Mouse (Mus musculus) midbrain, embryonic 11.5 days (tissue): ENCODE results near the gene Wwox. TPM values are rescaled to one million over a fixed set of nuclear protein-coding genes. Genes with fewer than 3 reads are reported as not detected.
A peak's percentile ranks its signal among the peaks of the same experiment; 100 is the strongest.

Experiments used
- ATAC-seq: fragments of 200-750 bp; cut with Nextera tagmentation; 2 replicates; pipeline ENCODE4 v1.8.0; 2017; ENCODE audit warnings: moderate TSS enrichment, moderate library complexity; ENCODE audit not compliant: low FRiP score
- DNase-seq: peaks from one replicate; pipeline ENCODE4 v3.0.0; 2015; ENCODE audit warnings: low spot score; ENCODE audit errors: missing footprints
- H3K27ac ChIP-seq: fragments of 300-500 bp; sonication (generic); 2 replicates; pipeline ENCODE4 v1.5.1; 2014; ENCODE audit warnings: low read depth, low read length
- H3K27me3 ChIP-seq: fragments of 300-500 bp; sonication (generic); 2 replicates; pipeline ENCODE4 v1.6.1; 2014; ENCODE audit warnings: mild to moderate bottlenecking, low read length, moderate library complexity, mixed read lengths; ENCODE audit not compliant: control insufficient read depth, insufficient read depth
- H3K36me3 ChIP-seq: fragments of 300-500 bp; sonication (generic); 2 replicates; pipeline ENCODE4 v1.6.1; 2014; ENCODE audit warnings: mild to moderate bottlenecking, low read length, moderate library complexity, mixed read lengths; ENCODE audit not compliant: control insufficient read depth, insufficient read depth
- H3K4me1 ChIP-seq: fragments of 300-500 bp; sonication (generic); 2 replicates; pipeline ENCODE4 v1.6.1; 2014; ENCODE audit warnings: low read length; ENCODE audit not compliant: control insufficient read depth, insufficient read depth
- H3K4me2 ChIP-seq: fragments of 300-500 bp; sonication (generic); 2 replicates; pipeline ENCODE4 v1.6.1; 2014; ENCODE audit warnings: mild to moderate bottlenecking, moderate library complexity
- H3K4me3 ChIP-seq: fragments of 300-500 bp; sonication (generic); 2 replicates; pipeline ENCODE4 v1.5.1; 2014; ENCODE audit warnings: low read depth, low read length
- H3K9ac ChIP-seq: fragments of 300-500 bp; sonication (generic); 2 replicates; pipeline ENCODE4 v1.6.1; 2014; ENCODE audit warnings: low read length
- H3K9me3 ChIP-seq: fragments of 300-500 bp; sonication (generic); 2 replicates; pipeline ENCODE4 v1.6.1; 2016; ENCODE audit warnings: low read length; ENCODE audit not compliant: control insufficient read depth
- WGBS: fragments of 180-500 bp; shearing (Covaris S2); extraction: QIAGEN DNeasy Blood & Tissue Kit; methylation state at CpG from one replicate; pipeline ENCODE4 v1.1.7; 2014; 5-methylcytosine and 5-hydroxymethylcytosine counted together
- polyA plus RNA-seq: library from polyadenylated mRNA; unstranded; fragments of >200 nt; fragmentation: Nextera tagmentation; extraction: Ambion mirVana; gene quantifications from 2 replicates; pipeline ENCODE4 v1.2.1, GENCODE M21; 2014

Gene Wwox
- polyA plus RNA-seq, 1 experiment from 2014 or later = 12.1 TPM

DNA sequence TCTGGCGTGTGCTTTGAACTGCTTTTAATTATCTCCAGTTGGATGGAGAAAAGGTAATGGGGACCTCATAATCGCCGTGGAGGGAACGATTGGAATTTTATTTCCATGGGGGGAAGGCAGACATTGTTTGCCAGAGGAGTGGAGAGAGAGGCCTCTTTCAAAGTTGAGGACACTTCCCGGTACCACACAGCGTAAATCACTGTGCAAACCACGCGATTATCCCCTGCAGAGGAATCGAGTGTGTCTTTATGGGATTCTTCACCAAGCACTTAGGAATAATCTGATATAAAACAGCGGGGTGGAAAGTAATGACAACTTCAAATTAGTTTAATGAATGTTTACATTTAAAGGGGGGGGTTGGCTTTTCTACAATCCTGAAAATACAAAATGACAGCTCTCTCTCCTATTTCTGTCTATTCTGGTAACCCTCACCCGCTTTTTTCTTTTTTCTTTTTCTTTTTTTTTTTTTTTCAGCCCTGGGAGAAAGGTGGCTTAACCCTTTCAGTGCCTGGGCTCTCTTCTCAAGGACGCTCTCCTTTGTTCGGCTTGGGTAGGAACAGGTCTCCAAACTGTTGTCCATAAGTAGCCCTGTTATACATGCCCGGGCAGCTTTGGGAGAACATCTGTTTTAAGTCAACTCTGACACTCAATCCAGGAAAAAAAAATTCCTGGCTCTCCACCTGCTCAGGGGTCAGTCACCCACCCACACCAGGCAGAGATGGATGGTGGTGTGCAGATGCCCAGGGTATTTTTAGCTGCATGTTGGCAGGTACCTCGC lies 769.1 kb downstream of the Wwox start:
- WGBS = 58% methylated on average over 15 of the region's 15 CpGs
- DNase-seq = peak; percentile 87
- H3K27ac ChIP-seq = no peak overlapping the region
- H3K4me3 ChIP-seq = no peak overlapping the region
- 0 out of 2 replicates have a peak, but pooled peaks cover 2% of the 10 kb centered on the region for H3K4me1 ChIP-seq
- no peaks in the 10 kb centered on the region for H3K27me3 ChIP-seq
- no peak for ATAC-seq
- no peaks in the 10 kb centered on the region for H3K9me3 ChIP-seq
- no peak overlapping the region for H3K4me2 ChIP-seq
- no peaks in the 10 kb centered on the region for H3K36me3 ChIP-seq
- H3K9ac ChIP-seq = no peak overlapping the region

DNA sequence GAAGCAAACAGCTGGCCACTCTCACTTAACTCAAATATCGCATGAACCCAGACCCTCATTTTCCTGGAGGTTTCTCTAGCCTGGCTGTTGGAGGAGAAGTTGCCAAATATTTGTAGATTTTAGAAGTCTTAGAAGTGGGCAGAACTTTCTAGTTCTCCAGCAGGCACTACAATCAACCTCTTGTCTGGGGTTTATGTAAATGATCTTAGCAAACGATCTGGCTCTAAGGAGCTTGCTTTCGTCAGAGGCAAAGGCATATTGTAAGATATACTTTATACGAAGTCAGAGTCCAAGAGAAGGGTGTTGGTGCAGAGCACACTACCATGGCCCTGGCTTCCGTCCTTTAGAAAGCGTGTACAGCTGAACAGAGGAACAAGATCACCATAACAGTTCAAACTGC lies 770.6 kb downstream of the Wwox start:
- 0 out of 2 replicates have a peak, but pooled peaks cover 4% of the 10 kb centered on the region for H3K4me1 ChIP-seq
- ATAC-seq = no peak
- H3K9ac ChIP-seq = no peak overlapping the region
- DNase-seq = no peak
- H3K4me2 ChIP-seq = no peak overlapping the region
- H3K4me3 ChIP-seq = no peak overlapping the region
- no peaks in the 10 kb centered on the region for H3K36me3 ChIP-seq
- 69% methylated on average over 6 of the region's 6 CpGs for WGBS
- no peaks in the 10 kb centered on the region for H3K9me3 ChIP-seq
- H3K27me3 ChIP-seq = no peaks in the 10 kb centered on the region
- no peak overlapping the region for H3K27ac ChIP-seq

DNA sequence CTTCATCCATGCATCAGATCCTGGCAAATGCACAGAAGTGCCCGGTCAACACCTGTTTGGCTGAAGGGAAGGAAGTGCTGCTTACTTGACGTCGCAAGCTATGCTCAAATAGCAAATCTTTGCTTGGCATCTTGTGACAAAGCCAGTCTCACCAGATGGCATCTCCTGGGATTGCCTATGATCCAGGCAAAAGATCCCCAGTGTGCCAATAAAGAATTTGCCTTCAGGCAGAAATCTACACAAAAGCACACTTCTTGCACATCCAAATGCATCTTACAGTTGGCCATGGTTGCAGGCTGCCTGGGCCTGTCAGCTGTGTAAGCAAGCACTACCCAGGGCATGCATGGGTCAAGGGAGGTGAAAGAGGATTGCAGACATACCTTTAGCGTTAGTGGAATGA lies 773.7 kb downstream of the Wwox start:
- no peaks in the 10 kb centered on the region for H3K9me3 ChIP-seq
- DNase-seq = no peak
- no peaks in the 10 kb centered on the region for H3K36me3 ChIP-seq
- 0 out of 2 replicates have a peak, but pooled peaks cover 4% of the 10 kb centered on the region for H3K4me1 ChIP-seq
- no peak overlapping the region for H3K9ac ChIP-seq
- WGBS = 91% methylated on average over 4 of the region's 4 CpGs
- H3K27me3 ChIP-seq = no peaks in the 10 kb centered on the region
- ATAC-seq = no peak
- no peak overlapping the region for H3K4me3 ChIP-seq
- H3K27ac ChIP-seq = no peak overlapping the region
- H3K4me2 ChIP-seq = no peak overlapping the region

DNA sequence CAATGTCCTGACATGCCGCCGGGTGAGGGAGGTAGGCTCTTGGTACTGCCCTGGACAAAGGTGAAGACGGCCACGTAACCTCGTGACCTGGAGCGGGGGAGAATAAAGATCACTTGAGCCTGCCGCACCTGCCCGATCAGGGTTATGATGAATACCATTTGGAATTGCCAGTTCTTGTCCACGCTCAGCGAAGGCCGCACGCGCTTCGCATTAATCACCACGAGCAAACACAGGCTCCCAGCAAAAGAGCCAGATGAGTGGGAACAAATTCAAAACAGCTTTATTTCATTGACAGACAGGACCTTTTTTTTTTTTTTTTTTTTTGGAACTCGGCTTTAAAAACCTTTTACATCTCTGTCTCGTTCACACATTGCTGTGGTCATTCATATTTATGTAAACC lies 775.4 kb downstream of the Wwox start:
- Histone ChIP-seq H3K27ac (no peak overlapping the region), H3K9me3 (no peaks in the 10 kb centered on the region), H3K4me2 (no peak overlapping the region), H3K27me3 (no peaks in the 10 kb centered on the region), H3K4me1 (0 out of 2 replicates have a peak, but pooled peaks cover 4% of the 10 kb centered on the region), H3K4me3 (no peak overlapping the region), H3K36me3 (no peaks in the 10 kb centered on the region), H3K9ac (no peak overlapping the region)
- ATAC-seq (no peak), DNase-seq (no peak)
- WGBS = 74% methylated on average over 17 of the region's 17 CpGs

DNA sequence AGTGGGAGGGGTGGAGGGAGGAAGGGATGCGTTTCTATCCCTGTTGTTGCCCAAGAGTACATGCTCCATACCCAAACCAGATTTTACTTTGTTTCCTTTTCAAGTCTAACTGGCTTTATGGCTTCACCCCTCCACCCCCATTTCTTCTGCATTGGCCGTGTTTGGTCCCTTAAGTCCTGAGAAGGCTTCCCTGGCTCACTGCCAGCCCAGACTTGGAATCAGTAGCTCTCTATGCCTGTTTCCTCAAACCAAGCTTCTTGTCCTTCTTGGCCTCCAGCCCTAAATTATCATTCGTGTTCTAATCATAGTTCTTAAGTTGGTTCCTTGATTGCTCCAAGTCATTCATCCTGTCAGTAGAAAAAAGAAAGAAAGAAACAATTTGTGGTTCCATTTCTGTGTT lies 777.3 kb downstream of the Wwox start:
- Histone ChIP-seq H3K9ac (no peak overlapping the region), H3K4me1 (0 out of 2 replicates have a peak, but pooled peaks cover 4% of the 10 kb centered on the region), H3K36me3 (no peaks in the 10 kb centered on the region), H3K9me3 (no peaks in the 10 kb centered on the region), H3K4me2 (no peak overlapping the region), H3K4me3 (no peak overlapping the region), H3K27ac (no peak overlapping the region), H3K27me3 (no peaks in the 10 kb centered on the region)
- ATAC-seq (no peak), DNase-seq (no peak)
- WGBS = 90% methylated on average over 3 of the region's 3 CpGs

DNA sequence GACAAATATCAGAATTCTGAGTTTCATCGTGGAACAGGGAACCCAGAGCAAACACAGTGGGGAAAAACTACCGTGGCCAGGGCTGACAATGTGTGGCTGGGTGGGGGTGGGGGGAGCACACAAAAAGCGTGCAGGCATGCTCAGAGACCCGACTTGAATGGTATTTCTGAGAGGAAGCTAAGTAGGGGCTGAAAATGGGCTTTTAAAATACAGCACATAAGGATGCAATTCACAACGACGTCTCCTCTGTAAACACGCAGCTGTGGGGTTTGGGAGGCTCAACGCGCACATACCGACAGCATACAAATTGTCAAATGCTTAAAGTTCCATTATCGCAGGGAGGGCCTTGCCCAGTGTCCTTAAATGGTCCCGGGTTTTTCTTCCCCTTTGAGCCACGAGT lies 783.1 kb downstream of the Wwox start:
- Histone ChIP-seq H3K4me3 (no peak overlapping the region), H3K4me2 (no peak overlapping the region), H3K4me1 (no peaks in the 10 kb centered on the region), H3K27me3 (no peaks in the 10 kb centered on the region), H3K9ac (no peak overlapping the region), H3K27ac (no peak overlapping the region), H3K36me3 (no peaks in the 10 kb centered on the region), H3K9me3 (no peaks in the 10 kb centered on the region)
- no peak for DNase-seq
- no peak for ATAC-seq
- 78% methylated on average over 13 of the region's 13 CpGs for WGBS

DNA sequence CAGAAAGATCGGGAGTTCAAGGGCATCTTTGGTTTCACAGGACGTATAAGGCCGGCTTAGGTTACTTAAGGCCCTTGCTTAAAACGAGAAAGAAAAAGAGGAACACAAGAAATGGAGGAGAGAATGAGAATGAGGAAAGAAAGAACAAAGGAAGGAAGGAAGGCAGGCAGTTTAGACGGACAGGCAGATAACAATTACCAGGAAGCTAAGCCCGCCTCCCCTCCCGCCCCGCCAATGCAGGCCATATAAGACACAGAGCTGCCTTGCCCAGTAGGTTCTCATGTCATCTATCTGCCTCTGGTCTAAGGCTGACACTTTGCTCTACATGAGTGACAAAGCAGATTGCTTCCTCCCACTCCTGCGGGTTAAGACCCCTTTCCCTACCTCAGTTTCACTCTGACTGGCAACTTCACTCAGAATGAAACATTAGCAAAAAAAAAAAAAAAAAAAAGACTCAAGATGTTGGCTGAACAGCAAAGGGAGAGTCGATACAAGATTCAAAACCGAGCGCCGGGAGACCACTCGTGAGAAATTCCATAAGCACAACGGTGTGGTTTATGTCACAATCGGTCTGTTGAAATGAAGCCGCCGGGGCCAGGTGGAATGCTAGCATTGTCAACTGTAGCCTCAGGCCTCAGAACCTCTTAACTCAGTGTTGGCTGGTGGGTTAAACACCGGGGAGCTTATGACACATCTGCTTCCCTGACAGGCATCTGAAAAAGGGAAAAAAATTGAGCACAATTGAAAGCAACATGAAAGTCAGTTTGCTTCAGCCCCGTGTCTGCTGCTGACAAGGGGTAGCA lies 787.5 kb downstream of the Wwox start:
- WGBS = 83% methylated on average over 20 of the region's 20 CpGs
- Histone ChIP-seq H3K4me2 (no peak overlapping the region), H3K9ac (no peak overlapping the region), H3K9me3 (no peaks in the 10 kb centered on the region), H3K27me3 (no peaks in the 10 kb centered on the region), H3K4me3 (no peak overlapping the region), H3K27ac (no peak overlapping the region), H3K36me3 (no peaks in the 10 kb centered on the region), H3K4me1 (no peaks in the 10 kb centered on the region)
- ATAC-seq (no peak), DNase-seq (no peak)

DNA sequence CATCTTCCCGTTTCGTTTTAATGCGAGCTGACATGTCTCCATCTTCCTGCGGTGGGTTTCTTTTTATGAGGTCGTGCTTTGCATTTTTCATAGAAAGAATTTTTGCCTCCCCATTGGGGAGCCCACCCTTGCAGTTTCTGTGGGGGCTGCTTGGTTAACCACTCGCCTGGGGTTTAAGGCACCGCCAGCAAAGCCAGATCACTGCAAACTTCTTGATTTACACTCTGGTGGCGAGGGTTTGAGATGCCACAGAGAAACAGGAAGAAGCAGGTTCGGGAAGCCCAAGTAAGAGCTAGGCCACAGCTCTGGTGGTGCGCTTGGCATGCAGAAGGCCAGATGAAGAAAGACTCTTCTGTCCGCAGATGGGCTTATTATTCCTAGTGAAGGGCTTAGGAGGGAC lies 789.4 kb downstream of the Wwox start:
- DNase-seq (no peak), ATAC-seq (no peak)
- no peaks in the 10 kb centered on the region for H3K9me3 ChIP-seq
- no peaks in the 10 kb centered on the region for H3K36me3 ChIP-seq
- WGBS = 78% methylated on average over 11 of the region's 11 CpGs
- H3K4me2 ChIP-seq = no peak overlapping the region
- H3K27me3 ChIP-seq = no peaks in the 10 kb centered on the region
- no peaks in the 10 kb centered on the region for H3K4me1 ChIP-seq
- H3K27ac ChIP-seq = no peak overlapping the region
- no peak overlapping the region for H3K4me3 ChIP-seq
- H3K9ac ChIP-seq = no peak overlapping the region

DNA sequence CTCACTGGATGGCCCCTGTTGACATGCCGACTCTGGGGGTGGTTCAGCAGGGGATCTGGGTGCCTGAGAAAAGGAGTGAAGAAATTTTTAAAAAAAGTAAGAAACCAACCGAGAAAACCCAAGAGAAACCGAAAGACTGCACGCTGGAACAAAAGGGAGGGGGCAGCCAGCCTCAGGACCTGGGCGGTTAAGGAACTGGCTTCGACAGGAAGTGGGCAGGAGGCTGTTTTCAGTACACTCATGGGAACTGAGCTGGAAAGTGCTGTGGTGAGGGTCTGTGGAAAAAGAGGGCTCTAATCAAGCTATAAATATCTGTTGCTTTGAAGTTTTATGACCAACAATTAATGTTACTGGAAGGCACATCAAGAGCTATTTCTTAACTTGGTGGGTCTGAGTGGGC lies 794.6 kb downstream of the Wwox start:
- H3K27me3 ChIP-seq = no peaks in the 10 kb centered on the region; the same call in 1 of the 2 replicates
- H3K9ac ChIP-seq = no peak overlapping the region
- H3K27ac ChIP-seq = no peak overlapping the region
- 86% methylated on average over 6 of the region's 6 CpGs for WGBS
- ATAC-seq (no peak), DNase-seq (no peak)
- no peaks in the 10 kb centered on the region for H3K36me3 ChIP-seq
- H3K4me3 ChIP-seq = no peak overlapping the region
- H3K4me2 ChIP-seq = no peak overlapping the region
- peaks cover 3% of the 10 kb centered on the region; the same call in 1 of the 2 replicates for H3K4me1 ChIP-seq
- H3K9me3 ChIP-seq = no peaks in the 10 kb centered on the region
